Mouse (Mus musculus) heart, adult 2 months (tissue): ENCODE data around the gene Phykpl.
A peak's percentile ranks its signal among the peaks of the same experiment; 100 is the strongest.

Experiments used
- CTCF ChIP-seq: fragments of 200-600 bp; IDR thresholded peaks from 2 replicates; pipeline ENCODE4 v1.8.1; 2022; ENCODE audit warnings: antibody characterized with exemption, mild to moderate bottlenecking, moderate library complexity
- EP300 ChIP-seq: fragments of 200-500 bp; IDR thresholded peaks from 2 replicates; pipeline ENCODE4 v1.6.1; 2011; ENCODE audit warnings: low read depth, low read length, control low read depth; ENCODE audit not compliant: insufficient read depth
- POLR2A ChIP-seq: fragments of 200-500 bp; IDR thresholded peaks from 2 replicates; pipeline ENCODE4 v1.6.1; 2011; ENCODE audit warnings: mild to moderate bottlenecking, low read depth, low read length, control low read depth; ENCODE audit not compliant: insufficient read depth

GRCm38 (mm10) chr11:51649111-51649888 is 64.7 kb downstream of the Phykpl start:
- TF ChIP-seq EP300 (no peak), CTCF (no peak), POLR2A (0 out of 2 replicates have a peak, but pooled peaks have one; percentile 24)
